Mouse (Mus musculus) kidney, adult 2 months (tissue): ENCODE results near the gene Cd46. TPM values are rescaled to one million over a fixed set of nuclear protein-coding genes. Genes with fewer than 3 reads are reported as not detected.

Experiments
- DNase-seq: peaks from one replicate; pipeline ENCODE4 v3.0.0; 2021
- H3K27ac ChIP-seq: fragments of 200-500 bp; 2 replicates; pipeline ENCODE4 v1.5.1; 2012; ENCODE audit warnings: low read depth, low read length, control low read depth, inconsistent platforms; ENCODE audit not compliant: insufficient read depth
- H3K27me3 ChIP-seq: fragments of 200-500 bp; replicated peaks from 2 replicates; pipeline ENCODE4 v1.6.1; 2012; ENCODE audit warnings: mild to moderate bottlenecking, moderate library complexity, low read length, inconsistent platforms; ENCODE audit not compliant: control insufficient read depth, insufficient read depth
- H3K36me3 ChIP-seq: fragments of 200-500 bp; 2 replicates; pipeline ENCODE4 v1.6.1; 2012; ENCODE audit warnings: mild to moderate bottlenecking, moderate library complexity, low read length, inconsistent platforms; ENCODE audit not compliant: control insufficient read depth, insufficient read depth
- H3K4me1 ChIP-seq: fragments of 200-500 bp; 2 replicates; pipeline ENCODE4 v1.6.1; 2011; ENCODE audit warnings: low read length; ENCODE audit not compliant: control insufficient read depth, insufficient read depth
- H3K4me3 ChIP-seq: fragments of 200-500 bp; 2 replicates; pipeline ENCODE4 v1.5.1; 2011; ENCODE audit warnings: mild to moderate bottlenecking, low read depth, low read length, control low read depth; ENCODE audit not compliant: insufficient read depth
- CTCF ChIP-seq: fragments of 200-500 bp; conservative IDR thresholded peaks from 2 replicates; pipeline ENCODE4 v1.5.1; 2011; ENCODE audit warnings: low read depth, mild to moderate bottlenecking, control low read depth, low read length, moderate library complexity, mixed read lengths; ENCODE audit not compliant: insufficient read depth, insufficient read length
- POLR2A ChIP-seq: fragments of 200-500 bp; IDR thresholded peaks from one replicate; pipeline ENCODE4 v1.6.1; 2011; ENCODE audit warnings: low read depth, low read length, control low read depth
- WGBS: fragments of 180-500 bp; shearing (Covaris S2); methylation state at CpG from one replicate; pipeline ENCODE4 v1.1.7; 2018; 5-methylcytosine and 5-hydroxymethylcytosine counted together
- polyA plus RNA-seq: library from polyadenylated mRNA; depleted of rRNA; stranded (reverse); fragments of >200 nt; gene quantifications from 2 replicates; pipeline ENCODE4 v1.2.3, GENCODE M21; 2012

Cd46 gene
- polyA plus RNA-seq, 1 experiment: 0.70 TPM

DNA sequence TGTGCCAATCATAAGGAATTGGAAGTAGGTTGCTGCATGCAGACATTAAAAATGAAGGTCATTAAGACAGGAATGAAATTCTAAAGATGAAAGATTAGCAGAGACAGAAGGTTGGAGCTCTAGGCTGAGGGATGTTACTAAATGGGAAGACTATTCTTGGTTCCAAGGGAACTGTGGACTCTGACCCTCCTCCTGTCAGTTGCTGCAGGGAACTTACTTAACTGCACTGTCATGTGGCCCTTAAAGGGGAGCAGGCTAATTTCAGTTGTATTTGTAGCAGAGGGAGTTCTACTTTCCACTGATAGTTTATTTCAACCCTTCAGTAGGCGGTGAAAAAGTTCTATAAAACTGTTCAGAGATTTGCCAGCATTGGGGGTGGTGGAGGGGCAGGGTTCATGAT is 54.1 kb downstream of the Cd46 start:
- no peaks in the 10 kb centered on the region for H3K27me3 ChIP-seq
- TF ChIP-seq POLR2A (no peak), CTCF (no peak)
- H3K4me1 ChIP-seq: peaks cover 15% of the 10 kb centered on the region
- DNase-seq: peak; percentile 76
- H3K4me3 ChIP-seq: no peak overlapping the region
- H3K27ac ChIP-seq: peak overlapping the region; percentile 68
- H3K36me3 ChIP-seq: peaks cover 12% of the 10 kb centered on the region
- 50% methylated on average over 1 of the region's 1 CpGs for WGBS

DNA sequence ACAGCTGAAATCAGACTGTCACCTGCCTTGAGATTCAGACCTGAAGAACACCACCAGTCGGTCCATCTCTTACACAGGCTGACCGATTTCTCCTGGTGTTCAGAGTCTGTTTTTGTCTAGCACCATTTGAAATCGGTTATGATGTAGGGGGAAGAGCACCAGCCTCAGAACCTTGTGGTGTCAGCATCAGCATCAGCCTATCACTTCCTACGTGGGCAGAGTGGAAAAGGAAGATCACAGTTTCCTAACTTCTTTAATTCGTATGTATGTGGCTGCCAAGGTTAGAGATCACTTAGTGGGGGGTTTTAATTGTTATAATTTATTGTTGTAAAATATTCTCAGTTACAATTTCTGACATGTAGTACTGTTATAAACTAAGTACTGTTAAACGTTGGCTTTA is 54.6 kb downstream of the Cd46 start:
- 65% methylated on average over 6 of the region's 6 CpGs for WGBS

DNA sequence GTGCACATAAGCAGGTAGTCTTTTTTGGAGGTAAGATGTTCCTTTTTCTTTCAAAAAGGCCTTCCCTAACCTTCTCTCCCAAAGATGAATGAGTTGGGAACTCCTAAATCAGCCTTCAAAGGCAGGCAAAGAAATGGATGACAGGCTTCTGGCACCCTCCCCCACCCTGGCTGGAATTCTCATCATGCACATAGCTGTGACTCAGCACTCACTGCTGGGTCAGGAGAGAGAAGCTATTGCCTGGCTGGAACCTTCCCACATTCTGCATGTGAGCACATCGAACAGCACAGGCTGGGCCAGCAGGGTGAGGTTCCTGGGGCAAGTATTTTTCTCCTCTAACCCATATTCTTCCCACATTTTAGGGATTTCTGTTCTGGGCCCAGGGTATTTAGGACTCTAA is 58.1 kb downstream of the Cd46 start:
- no peaks in the 10 kb centered on the region for H3K27me3 ChIP-seq
- no peak overlapping the region for H3K4me3 ChIP-seq
- peaks cover 21% of the 10 kb centered on the region for H3K36me3 ChIP-seq
- peak; percentile 70 for DNase-seq
- H3K4me1 ChIP-seq: peaks cover 22% of the 10 kb centered on the region
- peak overlapping the region; percentile 40 for H3K27ac ChIP-seq
- TF ChIP-seq POLR2A (no peak), CTCF (0 out of 2 replicates have a peak, but pooled peaks have one; percentile 5)
- WGBS: 32% methylated on average over 1 of the region's 1 CpGs

More for the DNA sequence above, 54.6 kb downstream of the Cd46 start:
- no peak for DNase-seq
- no peak overlapping the region for H3K4me3 ChIP-seq
- peaks cover 15% of the 10 kb centered on the region for H3K4me1 ChIP-seq
- no peak for TF ChIP-seq CTCF
- no peaks in the 10 kb centered on the region for H3K27me3 ChIP-seq
- no peak overlapping the region for H3K27ac ChIP-seq
- peaks cover 12% of the 10 kb centered on the region for H3K36me3 ChIP-seq

GRCm38 (mm10) chr1:195032738-195033137 is 59.3 kb downstream of the Cd46 start:
- DNase-seq: no peak
- TF ChIP-seq POLR2A (no peak), CTCF (no peak)
- peaks cover 24% of the 10 kb centered on the region for H3K36me3 ChIP-seq
- H3K27me3 ChIP-seq: no peaks in the 10 kb centered on the region
- H3K4me3 ChIP-seq: no peak overlapping the region
- peaks cover 21% of the 10 kb centered on the region; the same call in 1 of the 2 replicates for H3K4me1 ChIP-seq
- whole genome bisulfite sequencing: 80% methylated on average over 1 of the region's 1 CpGs
- no peak overlapping the region for H3K27ac ChIP-seq

DNA sequence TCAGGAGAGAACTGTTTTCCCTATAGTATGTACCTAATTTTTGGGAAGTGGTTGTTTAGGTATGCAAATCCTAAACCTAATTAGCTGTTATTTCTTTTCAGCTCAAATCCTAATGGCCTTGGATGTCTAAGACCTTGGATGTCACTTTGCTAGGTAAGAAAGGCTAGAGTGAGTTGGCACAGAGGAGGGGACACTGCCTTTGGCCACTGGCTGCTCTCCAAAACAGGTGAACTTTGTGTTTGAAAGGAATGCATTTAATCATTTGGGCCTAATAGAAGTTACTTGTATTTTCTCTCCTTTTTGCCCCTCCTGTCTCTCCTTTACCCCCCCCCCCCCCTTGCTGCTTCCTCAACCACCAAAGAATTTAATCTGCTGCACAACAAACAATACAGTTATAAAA is 60.3 kb downstream of the Cd46 start:
- Histone ChIP-seq H3K36me3 (peaks cover 30% of the 10 kb centered on the region), H3K4me3 (no peak overlapping the region), H3K27me3 (no peaks in the 10 kb centered on the region), H3K27ac (no peak overlapping the region), H3K4me1 (peaks cover 13% of the 10 kb centered on the region; the same call in 1 of the 2 replicates)
- TF ChIP-seq POLR2A: no peak
- no peak for TF ChIP-seq CTCF
- peak; percentile 70 for DNase-seq

GRCm38 (mm10) chr1:195027507-195027906 is 64.5 kb downstream of the Cd46 start:
- no peak overlapping the region for H3K27ac ChIP-seq
- no peak overlapping the region for H3K4me3 ChIP-seq
- H3K4me1 ChIP-seq: peaks cover 9% of the 10 kb centered on the region; the same call in 1 of the 2 replicates
- no peak for DNase-seq
- peaks cover 36% of the 10 kb centered on the region for H3K36me3 ChIP-seq
- TF ChIP-seq CTCF (no peak), POLR2A (no peak)
- H3K27me3 ChIP-seq: no peaks in the 10 kb centered on the region
- WGBS: 36% methylated on average over 1 of the region's 1 CpGs

DNA sequence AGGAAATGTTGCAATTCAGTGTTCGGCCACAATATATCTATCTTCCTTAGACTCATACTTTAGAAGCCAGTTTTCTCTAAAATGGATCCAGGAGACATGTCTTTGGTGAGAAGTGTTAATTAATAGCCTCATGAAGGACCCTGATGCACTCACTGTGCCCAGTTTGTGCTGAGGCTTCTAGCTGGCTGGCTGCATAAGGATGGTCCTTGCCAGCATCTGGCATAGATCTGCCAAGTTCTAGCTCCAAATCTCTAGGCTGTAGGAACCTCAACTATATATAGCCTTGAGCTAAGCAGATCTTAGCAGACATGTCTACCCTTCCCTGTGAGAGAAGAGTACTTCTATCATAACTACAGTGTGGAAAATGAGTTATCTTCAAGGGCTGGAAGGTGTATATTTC is 68.2 kb downstream of the Cd46 start:
- no peak overlapping the region for H3K4me3 ChIP-seq
- H3K36me3 ChIP-seq: peaks cover 29% of the 10 kb centered on the region
- H3K4me1 ChIP-seq: peaks cover 14% of the 10 kb centered on the region
- H3K27me3 ChIP-seq: no peaks in the 10 kb centered on the region
- TF ChIP-seq POLR2A (no peak), CTCF (no peak)
- 87% methylated on average over 1 of the region's 1 CpGs for WGBS
- no peak for DNase-seq
- no peak overlapping the region for H3K27ac ChIP-seq
